Mouse (Mus musculus) gastrocnemius, postnatal 10 days (tissue): Measurements from ENCODE around the gene Ago3. TPM values are rescaled to one million over a fixed set of nuclear protein-coding genes. Genes with fewer than 3 reads are reported as not detected.

ENCODE experiments used
- DNase-seq: peaks from one replicate; pipeline ENCODE4 v3.0.0; 2021; ENCODE audit warnings: mixed read lengths
- total RNA-seq, 2 experiments: library from RNA; stranded (reverse); gene quantifications; 2 replicates each; pipeline ENCODE4 v1.2.3; 2021

Gene Ago3
- total RNA-seq, 2 experiments from 2014 or later = 7.3 to 11.5 TPM

- peak; percentile 92 for DNase-seq
Observed at GRCm38 (mm10) chr4:126309922-126310309, 119.4 kb downstream of the Ago3 start.

- DNase-seq = no peak
Observed at GRCm38 (mm10) chr4:126309211-126309921, 120.0 kb downstream of the Ago3 start.

GRCm38 (mm10) chr4:126306827-126307226 lies 122.5 kb downstream of the Ago3 start:
- DNase-seq = no peak

- no peak for DNase-seq
Observed at GRCm38 (mm10) chr4:126306058-126306457, 123.3 kb downstream of the Ago3 start.

GRCm38 (mm10) chr4:126305428-126305827 lies 123.9 kb downstream of the Ago3 start:
- no peak for DNase-seq

GRCm38 (mm10) chr4:126303877-126304276 lies 125.5 kb downstream of the Ago3 start:
- DNase-seq = no peak

GRCm38 (mm10) chr4:126301584-126302309 lies 127.6 kb downstream of the Ago3 start:
- DNase-seq = no peak

- DNase-seq = no peak
Observed at GRCm38 (mm10) chr4:126300916-126301583, 128.3 kb downstream of the Ago3 start.

GRCm38 (mm10) chr4:126296617-126297101 lies 132.7 kb downstream of the Ago3 start:
- DNase-seq = peak; percentile 83

GRCm38 (mm10) chr4:126295937-126296336 lies 133.4 kb downstream of the Ago3 start:
- no peak for DNase-seq

- DNase-seq = no peak
Observed at GRCm38 (mm10) chr4:126295152-126295551, 134.2 kb downstream of the Ago3 start.

- DNase-seq = no peak
Observed at GRCm38 (mm10) chr4:126291196-126291595, 138.2 kb downstream of the Ago3 start.

- no peak for DNase-seq
Observed at GRCm38 (mm10) chr4:126290314-126290713, 139.0 kb downstream of the Ago3 start.

- no peak for DNase-seq
Observed at GRCm38 (mm10) chr4:126288085-126288666, 141.2 kb downstream of the Ago3 start.

GRCm38 (mm10) chr4:126287302-126287995 lies 141.9 kb downstream of the Ago3 start:
- DNase-seq = no peak

- DNase-seq = peak; percentile 45
Observed at GRCm38 (mm10) chr4:126286492-126286891, 142.9 kb downstream of the Ago3 start, which contains the start of gene Col8a2. Gene Col8a2, plus strand, starts transcription at chr4:126286793.

- DNase-seq = no peak
Observed at GRCm38 (mm10) chr4:126283582-126283981, 145.8 kb downstream of the Ago3 start.

GRCm38 (mm10) chr4:126281706-126282105 lies 147.7 kb downstream of the Ago3 start:
- DNase-seq = no peak
